Mouse (Mus musculus): ENCODE data around the gene Med28. TPM values are rescaled to one million over a fixed set of nuclear protein-coding genes. Genes with fewer than 3 reads are reported as not detected.

Gene Med28
- polyA plus RNA-seq, 1 experiment from 2014 or later, result 164 TPM

DNA sequence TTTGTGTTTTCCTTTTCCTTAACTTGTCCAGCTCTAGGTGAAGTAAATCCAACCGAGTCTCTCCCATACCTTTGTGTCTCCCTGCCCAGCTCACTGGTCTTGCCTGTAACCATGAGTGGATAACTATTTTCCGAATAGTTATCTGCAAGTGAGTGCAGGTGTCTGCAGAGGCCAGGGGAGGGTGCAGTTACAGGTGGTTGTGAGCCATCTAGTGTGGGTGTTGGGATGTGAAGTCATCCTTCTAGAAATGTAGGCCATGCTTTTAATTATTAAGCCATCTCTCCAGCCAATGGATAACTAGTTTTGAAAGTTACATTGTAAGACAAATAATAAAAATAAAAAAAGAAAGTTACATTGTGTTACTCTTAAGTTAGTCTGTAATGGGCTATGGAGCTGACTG, 6.5 kb upstream of the Med28 start:
- Histone ChIP-seq H3K27ac (no peak overlapping the region), H3K4me3 (no peak overlapping the region), H3K4me1 (replicated peaks) (no peaks in the 10 kb centered on the region), H3K9me3 (replicated peaks) (no peaks in the 10 kb centered on the region), H3K4me2 (no peak overlapping the region), H3K9ac (no peak overlapping the region), H3K27me3 (no peaks in the 10 kb centered on the region), H3K36me3 (peaks cover 39% of the 10 kb centered on the region)
- ATAC-seq (replicated peaks; ENCODE audit: insufficient number of reproducible peaks, insufficient read depth, low FRiP score, low read depth), result no peak
- WGBS, result 86% methylated on average over 2 of the region's 2 CpGs

GRCm38 (mm10) chr5:45514599-45514998, 5.4 kb upstream of the Med28 start:
- no peak overlapping the region for H3K4me3 ChIP-seq
- no peak overlapping the region for H3K27ac ChIP-seq
- no peaks in the 10 kb centered on the region for H3K9me3 ChIP-seq (replicated peaks)
- peaks cover 1% of the 10 kb centered on the region; the same call in 1 of the 2 replicates for H3K4me1 ChIP-seq (replicated peaks)
- no peak for ATAC-seq (replicated peaks; ENCODE audit: insufficient number of reproducible peaks, insufficient read depth, low FRiP score, low read depth)
- no peak overlapping the region for H3K9ac ChIP-seq
- H3K27me3 ChIP-seq, result no peaks in the 10 kb centered on the region
- peaks cover 31% of the 10 kb centered on the region for H3K36me3 ChIP-seq
- no peak overlapping the region for H3K4me2 ChIP-seq
- WGBS, result 81% methylated on average over 1 of the region's 1 CpGs

DNA sequence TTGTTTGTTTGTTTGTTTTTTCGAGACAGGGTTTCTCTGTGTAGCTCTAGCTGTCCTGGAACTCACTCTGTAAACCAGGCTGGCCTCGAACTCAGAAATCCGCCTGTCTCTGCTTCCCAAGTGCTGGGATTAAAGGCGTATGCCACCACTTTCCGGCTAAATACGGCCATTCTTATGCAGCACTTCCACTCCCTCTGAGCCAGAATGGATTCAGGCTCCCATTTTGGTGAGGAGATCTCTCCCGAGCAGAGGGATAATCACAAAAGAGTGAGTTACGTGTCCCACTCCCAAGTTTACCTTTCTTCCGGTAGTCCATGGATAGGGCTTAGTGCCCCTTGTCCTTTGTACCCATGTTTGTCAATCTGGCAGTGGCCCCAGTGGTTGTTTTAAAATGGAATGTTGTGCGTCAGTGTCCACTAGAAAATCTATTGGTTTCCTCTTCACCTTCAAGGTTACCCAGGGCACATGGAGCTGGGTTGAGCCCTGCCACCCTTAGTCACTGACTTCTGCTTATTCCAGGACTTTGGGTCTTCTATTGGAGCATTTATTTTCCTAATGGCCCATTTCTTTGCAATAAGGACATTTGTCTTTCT, 4.8 kb upstream of the Med28 start:
- no peak for ATAC-seq (replicated peaks; ENCODE audit: insufficient number of reproducible peaks, insufficient read depth, low FRiP score, low read depth)
- peaks cover 4% of the 10 kb centered on the region for H3K4me1 ChIP-seq (replicated peaks)

GRCm38 (mm10) chr5:45520809-45521110, 731 bp downstream of the Med28 start:
- peak overlapping the region; percentile 92 for H3K4me2 ChIP-seq
- ATAC-seq (replicated peaks; ENCODE audit: insufficient number of reproducible peaks, insufficient read depth, low FRiP score, low read depth), result no peak
- H3K4me3 ChIP-seq, result peak overlapping the region; percentile 75
- H3K9ac ChIP-seq, result peak overlapping the region; percentile 95
- H3K36me3 ChIP-seq, result peaks cover 23% of the 10 kb centered on the region
- WGBS, result 5% methylated on average over 5 of the region's 5 CpGs
- H3K27ac ChIP-seq, result no peak overlapping the region
- no peaks in the 10 kb centered on the region for H3K27me3 ChIP-seq
- peaks cover 20% of the 10 kb centered on the region for H3K4me1 ChIP-seq (replicated peaks)
- H3K9me3 ChIP-seq (replicated peaks), result no peaks in the 10 kb centered on the region

More for the DNA sequence above, 4.8 kb upstream of the Med28 start:
- Histone ChIP-seq H3K9me3 (replicated peaks) (no peaks in the 10 kb centered on the region), H3K4me3 (no peak overlapping the region), H3K36me3 (peaks cover 24% of the 10 kb centered on the region), H3K27ac (no peak overlapping the region), H3K4me2 (no peak overlapping the region), H3K9ac (no peak overlapping the region), H3K27me3 (no peaks in the 10 kb centered on the region)
- 87% methylated on average over 10 of the region's 10 CpGs for WGBS

DNA sequence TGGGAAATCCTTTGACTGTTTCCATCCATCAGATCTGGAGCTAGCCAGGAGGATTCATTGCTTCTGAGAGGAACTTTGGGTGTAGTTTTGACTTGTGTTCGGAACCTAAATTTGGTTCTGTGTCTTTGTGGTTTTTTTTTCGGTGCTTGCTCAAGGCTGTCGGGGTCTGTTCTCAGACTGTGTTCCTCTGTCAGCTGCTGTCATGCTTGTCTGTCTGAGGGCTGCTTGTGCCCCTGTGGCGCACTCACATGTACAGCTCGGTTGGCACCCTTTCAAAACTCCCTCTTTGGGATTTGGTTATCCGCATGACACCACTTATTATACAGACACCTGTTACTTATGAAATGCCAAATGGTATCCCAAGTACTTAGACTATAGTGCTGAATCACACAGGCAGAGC, 1.6 kb downstream of the Med28 start:
- Histone ChIP-seq H3K4me2 (peak overlapping the region; percentile 92), H3K4me3 (0 out of 2 replicates have a peak overlapping the region, but pooled peaks have one; percentile 75)

GRCm38 (mm10) chr5:45525101-45525500, 5.1 kb downstream of the Med28 start:
- H3K27me3 ChIP-seq, result no peaks in the 10 kb centered on the region
- no peaks in the 10 kb centered on the region for H3K9me3 ChIP-seq (replicated peaks)
- H3K9ac ChIP-seq, result no peak overlapping the region
- WGBS, result 88% methylated on average over 10 of the region's 10 CpGs
- peaks cover 52% of the 10 kb centered on the region for H3K36me3 ChIP-seq
- H3K4me2 ChIP-seq, result no peak overlapping the region
- no peak overlapping the region for H3K27ac ChIP-seq
- peaks cover 16% of the 10 kb centered on the region for H3K4me1 ChIP-seq (replicated peaks)
- ATAC-seq (replicated peaks; ENCODE audit: insufficient number of reproducible peaks, insufficient read depth, low FRiP score, low read depth), result no peak
- H3K4me3 ChIP-seq, result no peak overlapping the region

More for the DNA sequence above, 1.6 kb downstream of the Med28 start:
- Histone ChIP-seq H3K27me3 (no peaks in the 10 kb centered on the region), H3K36me3 (peaks cover 27% of the 10 kb centered on the region), H3K9ac (no peak overlapping the region), H3K9me3 (replicated peaks) (no peaks in the 10 kb centered on the region), H3K4me1 (replicated peaks) (peaks cover 20% of the 10 kb centered on the region), H3K27ac (no peak overlapping the region)
- WGBS, result 88% methylated on average over 6 of the region's 6 CpGs
- no peak for ATAC-seq (replicated peaks; ENCODE audit: insufficient number of reproducible peaks, insufficient read depth, low FRiP score, low read depth)

DNA sequence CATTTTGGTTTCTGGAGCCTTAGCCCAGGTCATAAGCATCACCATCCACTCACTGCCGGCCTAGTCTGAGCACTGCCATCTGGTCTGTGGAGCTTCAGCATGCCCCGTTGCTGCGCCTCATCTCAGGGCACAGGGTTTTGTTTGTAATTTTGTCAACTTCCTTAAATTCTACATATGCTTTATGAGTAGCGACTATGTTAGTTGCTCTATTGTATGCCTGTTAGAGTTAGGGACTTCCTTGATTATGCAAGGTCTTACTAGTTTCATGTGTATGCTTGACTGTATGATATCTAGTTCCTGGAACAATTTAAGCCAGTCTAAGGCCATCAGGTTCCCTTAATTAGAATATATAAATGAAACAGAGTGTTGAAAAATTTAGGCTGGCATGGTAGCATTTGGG, 6.3 kb downstream of the Med28 start:
- Histone ChIP-seq H3K27me3 (no peaks in the 10 kb centered on the region), H3K27ac (no peak overlapping the region), H3K4me3 (no peak overlapping the region), H3K9me3 (replicated peaks) (no peaks in the 10 kb centered on the region), H3K4me1 (replicated peaks) (peaks cover 8% of the 10 kb centered on the region), H3K4me2 (no peak overlapping the region), H3K36me3 (peaks cover 57% of the 10 kb centered on the region), H3K9ac (no peak overlapping the region)
- ATAC-seq (replicated peaks; ENCODE audit: insufficient number of reproducible peaks, insufficient read depth, low FRiP score, low read depth), result no peak
- 93% methylated on average over 4 of the region's 4 CpGs for WGBS

DNA sequence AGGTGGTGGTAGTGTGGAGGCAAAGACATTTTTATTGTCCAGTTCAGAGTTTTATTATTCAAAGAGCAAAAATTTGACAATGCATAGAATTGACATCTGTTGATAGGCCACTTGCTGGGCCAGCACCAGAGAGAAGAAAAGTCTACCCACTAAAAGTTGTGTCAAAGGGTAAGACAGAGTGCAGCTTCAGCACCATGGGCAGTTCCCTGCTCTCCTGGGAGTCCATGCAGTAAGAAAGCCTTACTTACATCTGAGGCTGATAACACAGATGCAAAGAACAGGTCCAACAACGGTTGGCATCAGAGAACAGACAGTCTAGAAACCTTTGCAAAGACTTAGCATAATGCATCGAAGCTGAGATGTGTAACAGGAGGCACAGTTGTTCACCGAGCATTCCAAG, 9.7 kb downstream of the Med28 start:
- 79% methylated on average over 3 of the region's 3 CpGs for WGBS
- Histone ChIP-seq H3K4me1 (replicated peaks) (no peaks in the 10 kb centered on the region), H3K9ac (no peak overlapping the region), H3K9me3 (replicated peaks) (no peaks in the 10 kb centered on the region), H3K4me2 (no peak overlapping the region), H3K27ac (no peak overlapping the region), H3K27me3 (no peaks in the 10 kb centered on the region), H3K4me3 (no peak overlapping the region), H3K36me3 (peaks cover 48% of the 10 kb centered on the region)
- no peak for ATAC-seq (replicated peaks; ENCODE audit: insufficient number of reproducible peaks, insufficient read depth, low FRiP score, low read depth)

- no peak for ATAC-seq (replicated peaks; ENCODE audit: insufficient number of reproducible peaks, insufficient read depth, low FRiP score, low read depth)
- H3K9ac ChIP-seq, result no peak overlapping the region
- no peak overlapping the region for H3K27ac ChIP-seq
- H3K4me2 ChIP-seq, result no peak overlapping the region
- H3K4me3 ChIP-seq, result no peak overlapping the region
- H3K36me3 ChIP-seq, result peaks cover 9% of the 10 kb centered on the region; the same call in 1 of the 2 replicates
- no peaks in the 10 kb centered on the region for H3K4me1 ChIP-seq (replicated peaks)
- WGBS, result 4% methylated on average over 17 of the region's 17 CpGs
- no peaks in the 10 kb centered on the region for H3K9me3 ChIP-seq (replicated peaks)
- no peaks in the 10 kb centered on the region for H3K27me3 ChIP-seq
These were observed 14.5 kb downstream of the Med28 start for GRCm38 (mm10) chr5:45534319-45535098.

GRCm38 (mm10) chr5:45535177-45535576, 15.1 kb downstream of the Med28 start:
- no peak for ATAC-seq (replicated peaks; ENCODE audit: insufficient number of reproducible peaks, insufficient read depth, low FRiP score, low read depth)
- Histone ChIP-seq H3K4me1 (replicated peaks) (no peaks in the 10 kb centered on the region), H3K9me3 (replicated peaks) (no peaks in the 10 kb centered on the region), H3K27me3 (no peaks in the 10 kb centered on the region), H3K9ac (no peak overlapping the region), H3K4me3 (no peak overlapping the region), H3K36me3 (peaks cover 8% of the 10 kb centered on the region; the same call in 1 of the 2 replicates), H3K27ac (no peak overlapping the region), H3K4me2 (no peak overlapping the region)
- WGBS, result 51% methylated on average over 4 of the region's 4 CpGs

DNA sequence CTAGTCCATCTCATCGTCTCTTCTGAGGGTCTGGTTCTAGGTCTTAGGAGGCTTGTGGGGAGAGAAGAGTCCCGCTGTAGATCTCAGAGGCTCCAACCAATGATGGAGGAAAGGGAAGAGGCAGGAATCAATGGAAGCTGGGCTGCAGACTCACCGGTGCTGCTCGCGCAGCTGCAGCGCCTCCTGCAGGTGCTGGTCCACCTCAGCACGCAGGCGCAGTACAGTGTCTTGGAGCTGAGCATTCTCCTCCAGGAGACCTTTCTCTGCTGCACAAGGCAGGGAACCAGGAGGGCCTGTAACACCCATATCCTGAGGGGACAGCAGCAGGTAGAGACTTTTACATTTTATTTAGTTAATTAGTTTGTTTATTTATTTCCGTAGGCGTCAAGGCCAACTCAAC, 19.5 kb downstream of the Med28 start:
- no peak overlapping the region for H3K27ac ChIP-seq
- H3K4me3 ChIP-seq, result no peak overlapping the region
- H3K4me1 ChIP-seq (replicated peaks), result no peaks in the 10 kb centered on the region
- no peaks in the 10 kb centered on the region for H3K36me3 ChIP-seq
- no peak overlapping the region for H3K9ac ChIP-seq
- no peak overlapping the region for H3K4me2 ChIP-seq
- 43% methylated on average over 10 of the region's 10 CpGs for WGBS
- H3K9me3 ChIP-seq (replicated peaks), result no peaks in the 10 kb centered on the region
- ATAC-seq (replicated peaks; ENCODE audit: insufficient number of reproducible peaks, insufficient read depth, low FRiP score, low read depth), result no peak
- no peaks in the 10 kb centered on the region for H3K27me3 ChIP-seq

DNA sequence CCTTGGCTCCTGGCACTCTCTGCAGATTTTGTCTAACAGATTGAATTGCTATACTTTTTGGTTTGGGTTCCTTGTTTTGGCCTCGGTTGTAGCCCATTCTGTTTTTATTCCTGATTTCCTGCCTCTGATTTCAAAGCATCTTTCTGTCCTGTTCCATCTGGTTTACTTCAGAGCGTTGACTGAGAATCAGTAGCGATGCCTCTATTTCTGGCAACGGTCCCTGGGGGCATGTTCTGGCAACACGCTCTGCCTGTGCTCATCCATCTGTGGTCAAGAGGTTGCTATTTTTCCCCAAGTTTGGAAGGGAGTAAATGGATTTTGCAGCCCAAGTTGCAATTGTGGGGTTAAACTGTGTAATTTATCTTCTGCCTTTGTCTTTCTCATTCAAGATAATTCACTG, 23.3 kb downstream of the Med28 start:
- Histone ChIP-seq H3K36me3 (no peaks in the 10 kb centered on the region), H3K9ac (no peak overlapping the region), H3K9me3 (replicated peaks) (no peaks in the 10 kb centered on the region), H3K4me1 (replicated peaks) (no peaks in the 10 kb centered on the region), H3K4me2 (no peak overlapping the region), H3K27ac (no peak overlapping the region), H3K4me3 (no peak overlapping the region), H3K27me3 (no peaks in the 10 kb centered on the region)
- ATAC-seq (replicated peaks; ENCODE audit: insufficient number of reproducible peaks, insufficient read depth, low FRiP score, low read depth), result no peak
- WGBS, result 46% methylated on average over 5 of the region's 5 CpGs
